Mouse (Mus musculus): ENCODE results near the gene Elmod3.

Gene Elmod3

GRCm38 (mm10) chr6:72597956-72598753 is at the start of gene Elmod3, which contains the start of gene Retsat:
Elmod3 (minus strand) TSS chr6:72598413.
Retsat (plus strand) TSS chr6:72598475.
- peak; percentile 90 for DNase-seq (ENCODE audit: low spot score)

GRCm38 (mm10) chr6:72647383-72647820 is 49.2 kb upstream of the Elmod3 start:
- no peak for DNase-seq (ENCODE audit: low spot score)

- DNase-seq (ENCODE audit: low spot score), result no peak
Measured at GRCm38 (mm10) chr6:72645364-72645763, 47.2 kb upstream of the Elmod3 start.

GRCm38 (mm10) chr6:72644576-72644975 is 46.4 kb upstream of the Elmod3 start:
- no peak for DNase-seq (ENCODE audit: low spot score)

- DNase-seq (ENCODE audit: low spot score), result no peak
Measured at GRCm38 (mm10) chr6:72641218-72641954, 43.2 kb upstream of the Elmod3 start.

- no peak for DNase-seq (ENCODE audit: low spot score)
Measured at GRCm38 (mm10) chr6:72636940-72637339, 38.7 kb upstream of the Elmod3 start.

GRCm38 (mm10) chr6:72635760-72636431 is 37.7 kb upstream of the Elmod3 start:
- peak; percentile 51 for DNase-seq (ENCODE audit: low spot score)

- no peak for DNase-seq (ENCODE audit: low spot score)
Measured at GRCm38 (mm10) chr6:72634311-72634710, 36.1 kb upstream of the Elmod3 start.

GRCm38 (mm10) chr6:72631700-72632099 is 33.5 kb upstream of the Elmod3 start:
- DNase-seq (ENCODE audit: low spot score), result no peak

- DNase-seq (ENCODE audit: low spot score), result no peak
Measured at GRCm38 (mm10) chr6:72630961-72631360, 32.7 kb upstream of the Elmod3 start.

GRCm38 (mm10) chr6:72630370-72630769 is 32.2 kb upstream of the Elmod3 start:
- DNase-seq (ENCODE audit: low spot score), result no peak

GRCm38 (mm10) chr6:72627276-72627675 is 29.1 kb upstream of the Elmod3 start:
- DNase-seq (ENCODE audit: low spot score), result peak; percentile 48

- no peak for DNase-seq (ENCODE audit: low spot score)
Measured at GRCm38 (mm10) chr6:72626391-72626790, 28.2 kb upstream of the Elmod3 start.

GRCm38 (mm10) chr6:72623661-72624402 is 25.6 kb upstream of the Elmod3 start:
- DNase-seq (ENCODE audit: low spot score), result peak; percentile 65

- DNase-seq (ENCODE audit: low spot score), result no peak
Measured at GRCm38 (mm10) chr6:72622917-72623316, 24.7 kb upstream of the Elmod3 start.

- no peak for DNase-seq (ENCODE audit: low spot score)
Measured at GRCm38 (mm10) chr6:72620920-72621319, 22.7 kb upstream of the Elmod3 start.

- no peak for DNase-seq (ENCODE audit: low spot score)
Measured at GRCm38 (mm10) chr6:72619734-72620532, 21.7 kb upstream of the Elmod3 start.

GRCm38 (mm10) chr6:72616643-72617288 is 18.6 kb upstream of the Elmod3 start, which contains the start of gene Tgoln1:
Tgoln1 (minus strand) TSS chr6:72617000.
- DNase-seq (ENCODE audit: low spot score), result peak; percentile 93

- no peak for DNase-seq (ENCODE audit: low spot score)
Measured at GRCm38 (mm10) chr6:72615561-72616375, 17.6 kb upstream of the Elmod3 start.

All from testis, postnatal 14 days (tissue).